Mouse (Mus musculus): Measurements from ENCODE around the gene Gpatch4.

DNA sequence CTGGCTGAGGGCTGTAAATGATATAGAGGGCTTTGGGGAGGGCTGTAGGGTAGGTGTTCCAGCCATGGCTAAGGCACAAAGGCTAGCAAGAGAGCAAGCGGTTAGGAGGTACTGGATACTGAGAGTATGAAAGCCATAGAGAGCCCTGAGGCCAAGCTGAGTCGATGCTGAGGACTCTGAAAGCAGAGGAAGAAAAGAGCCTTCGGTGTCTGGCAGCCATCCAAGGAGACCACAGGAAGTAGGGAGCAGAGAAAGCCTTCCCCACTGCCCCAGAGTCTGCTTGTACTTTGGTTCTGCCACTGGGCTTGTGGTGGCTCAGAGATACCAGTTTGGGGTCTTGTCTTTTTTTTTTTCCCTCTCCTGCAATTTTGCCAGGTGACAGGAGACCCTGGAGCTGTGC is 57.3 kb downstream of the Gpatch4 start:
- TF ChIP-seq CTCF (IDR thresholded peaks at IDR 0.05; ENCODE audit: insufficient read depth, low read depth, low read length) (no peak), POLR2A (IDR thresholded peaks at IDR 0.05; ENCODE audit: insufficient read depth, low read depth, low read length) (no peak)

All from olfactory bulb, adult 2 months (tissue).